Mouse (Mus musculus) cerebellum, adult 11-12 months (tissue): ENCODE measurements at regions not wholly inside any gene's neighbourhood (a gene's known extent, or its start where the extent isn't known, plus 50 kb on each side); places are given as distances from the start of the nearest gene placed in this dataset.
A peak's percentile ranks its signal among the peaks of the same experiment; 100 is the strongest.

Experiments
- DNase-seq: peaks from one replicate; pipeline ENCODE4 v3.0.0; 2022

DNA sequence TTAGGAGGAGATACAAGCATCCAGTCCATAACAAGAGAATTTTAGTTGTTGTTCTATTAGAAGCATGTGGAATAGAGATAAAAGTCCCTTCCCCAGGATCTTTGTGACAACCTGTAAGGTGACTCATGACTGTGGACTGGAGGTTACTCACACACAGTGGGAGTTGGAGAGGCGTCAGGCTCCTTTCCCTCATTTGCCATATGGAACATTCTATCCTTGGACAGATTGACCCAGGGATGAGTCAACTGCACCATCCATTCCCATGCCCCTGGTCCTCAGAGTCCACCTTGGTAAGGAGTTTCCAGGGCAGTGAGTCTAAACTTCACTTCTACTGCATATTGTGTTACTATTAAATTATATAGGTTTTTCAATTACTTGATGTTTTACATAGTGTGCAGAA is 444.9 kb upstream of the Mon1b start:
- DNase-seq = peak; percentile 38

DNA sequence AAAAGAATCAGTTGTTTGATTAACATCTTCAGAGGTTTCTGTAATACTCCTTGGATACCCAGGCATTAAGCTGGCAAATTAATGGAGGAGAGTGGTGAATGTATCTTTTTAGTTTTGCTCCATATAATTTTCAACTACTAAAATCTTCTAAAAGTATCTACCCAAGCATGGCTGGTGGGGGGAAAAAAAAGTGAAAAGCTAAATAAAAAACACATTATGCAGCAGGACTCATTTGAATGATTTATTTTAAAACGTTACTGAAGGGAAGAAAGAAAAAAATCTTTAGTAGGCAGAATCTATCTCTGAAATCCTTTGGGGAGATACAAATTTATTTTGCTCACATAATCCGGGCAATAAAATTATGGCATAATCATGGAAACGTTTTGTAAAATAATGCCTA is 443.9 kb upstream of the Mon1b start:
- DNase-seq = no peak
